Mouse (Mus musculus) adrenal gland, adult 18-20 months (tissue): ENCODE measurements around the gene Rxra. TPM values are rescaled to one million over a fixed set of nuclear protein-coding genes. Genes with fewer than 3 reads are reported as not detected.

ENCODE experiments used
- DNase-seq, 2 experiments: peaks; one replicate each; pipeline ENCODE4 v3.0.0; 2021 to 2022; ENCODE audit warnings: low spot score in 2 of 2
- long read RNA-seq, 2 experiments: library from polyadenylated mRNA; stranded (forward); transcript quantifications; one replicate each; pipeline ENCODE4 v2.0.0; 2021
- total RNA-seq, 2 experiments: library from RNA; stranded (reverse); gene quantifications; 1 replicate in 1 of 2; 2 replicates in 1 of 2; pipeline ENCODE4 v1.2.3; 2021

The Rxra gene
- total RNA-seq: 10 to 100 TPM; 52.1 to 52.6 TPM
- long read RNA-seq, experiment 1, full-length matches to known transcripts: 30 of 49 reads
- long read RNA-seq, experiment 1, partial matches to known transcripts: 7 of 49 reads
- long read RNA-seq, experiment 1, other reads (novel, unspliced or antisense): 12 of 49 reads
- long read RNA-seq, experiment 2, full-length matches to known transcripts: 8 of 47 reads
- long read RNA-seq, experiment 2, partial matches to known transcripts: 5 of 47 reads
- long read RNA-seq, experiment 2, other reads (novel, unspliced or antisense): 34 of 47 reads

DNA sequence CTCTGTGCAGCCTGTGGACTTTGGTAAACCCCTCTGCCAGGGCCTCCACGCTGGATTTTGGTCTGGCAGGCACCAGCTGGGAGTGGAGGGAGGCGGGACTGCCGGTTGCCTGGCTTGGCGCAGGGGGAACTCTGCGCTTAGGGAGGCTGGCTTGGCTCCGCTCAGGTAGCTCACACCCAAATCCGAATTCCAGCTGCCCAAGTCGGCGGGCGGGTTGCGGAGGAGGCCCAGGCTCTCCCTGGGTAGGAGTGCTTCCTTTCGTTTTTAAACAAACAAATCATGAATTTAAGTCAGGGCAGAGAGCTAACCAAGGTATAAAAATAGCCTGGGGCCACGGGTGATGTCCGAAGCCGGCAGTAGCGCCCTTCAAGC, at the start of gene Rxra:
Gene Rxra (plus strand): TSS at position 335 of the 372 bp plus-strand sequence.
- peak; percentile 40 to 54 for DNase-seq

DNA sequence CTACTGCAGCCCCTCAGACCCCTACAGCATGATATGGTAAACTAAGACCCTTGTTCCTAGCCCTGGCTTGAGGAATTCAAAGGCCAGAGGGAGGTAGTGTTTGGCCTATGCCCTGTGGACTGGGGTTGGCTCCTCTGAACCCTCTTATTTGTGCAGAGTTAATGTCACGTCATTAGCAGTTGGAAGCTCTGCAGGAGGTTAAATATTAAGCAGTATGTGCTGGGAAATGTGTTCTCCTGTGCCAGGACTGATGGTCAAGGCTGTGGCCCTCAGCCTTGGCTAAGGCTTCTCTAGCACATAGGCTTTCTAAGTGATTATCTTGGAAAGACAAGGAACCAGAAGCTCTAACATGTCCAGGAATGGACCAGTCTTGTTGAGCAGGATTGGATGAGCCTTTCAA, 49.6 kb upstream of the Rxra start:
- DNase-seq: no peak

DNA sequence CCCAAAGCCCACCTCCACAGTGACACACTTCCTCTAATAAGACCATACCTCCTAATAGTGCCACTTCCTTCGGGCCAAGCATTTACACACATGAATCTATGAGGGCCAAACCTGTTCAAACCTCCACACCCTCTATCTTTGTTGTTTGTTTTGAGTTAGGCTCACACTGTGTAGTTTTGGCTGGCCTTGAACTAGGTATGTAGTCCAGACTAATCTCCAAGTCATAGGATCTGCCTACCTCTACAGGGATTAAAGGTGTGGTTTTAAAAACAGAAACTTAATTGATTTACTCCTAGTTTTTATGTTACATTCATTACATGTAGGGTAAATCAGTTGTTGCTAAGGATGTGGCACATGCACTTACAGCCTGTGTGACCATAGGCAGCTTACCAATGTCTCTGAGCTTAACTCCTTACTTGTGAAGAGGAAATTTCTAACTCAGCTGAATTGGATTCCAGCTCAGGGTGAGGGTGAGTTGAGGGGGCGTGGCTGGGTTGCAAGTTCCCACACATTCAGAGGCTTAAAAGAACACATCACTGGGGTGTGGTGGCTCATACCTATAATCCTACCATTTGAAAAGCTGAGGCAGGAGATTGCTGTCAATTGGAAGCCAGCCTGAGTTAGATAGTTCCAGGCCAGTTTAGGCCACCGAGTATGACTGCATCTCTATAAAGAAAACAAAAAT, 45.5 kb upstream of the Rxra start:
- no peak for DNase-seq

GRCm38 (mm10) chr2:27633471-27633870, 42.8 kb upstream of the Rxra start:
- DNase-seq: no peak

DNA sequence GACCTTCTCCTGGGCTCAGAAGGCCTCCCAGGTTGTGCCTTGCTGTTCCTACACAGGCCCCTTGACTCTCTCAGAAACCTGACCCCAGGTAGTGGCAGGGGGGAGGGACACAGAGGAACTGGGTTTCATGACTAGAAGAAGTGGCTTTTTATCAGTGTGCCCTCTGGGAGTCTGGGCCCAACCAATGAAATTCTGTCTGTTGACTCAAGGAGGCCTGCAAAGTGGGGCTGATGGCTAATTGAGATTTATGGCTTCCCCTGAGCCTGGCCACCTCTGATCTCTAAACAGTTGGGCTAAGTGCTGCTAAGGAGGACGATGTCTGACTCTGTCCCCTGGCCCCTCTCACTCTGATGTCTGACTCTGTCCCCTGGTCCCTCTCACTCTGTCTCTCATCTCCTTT, 42.2 kb upstream of the Rxra start:
- DNase-seq: no peak

GRCm38 (mm10) chr2:27635147-27635738, 41.0 kb upstream of the Rxra start:
- no peak for DNase-seq

- no peak for DNase-seq
Observed at GRCm38 (mm10) chr2:27636796-27637195, 39.4 kb upstream of the Rxra start.

- no peak for DNase-seq
Observed at GRCm38 (mm10) chr2:27637281-27637896, 38.9 kb upstream of the Rxra start.

DNA sequence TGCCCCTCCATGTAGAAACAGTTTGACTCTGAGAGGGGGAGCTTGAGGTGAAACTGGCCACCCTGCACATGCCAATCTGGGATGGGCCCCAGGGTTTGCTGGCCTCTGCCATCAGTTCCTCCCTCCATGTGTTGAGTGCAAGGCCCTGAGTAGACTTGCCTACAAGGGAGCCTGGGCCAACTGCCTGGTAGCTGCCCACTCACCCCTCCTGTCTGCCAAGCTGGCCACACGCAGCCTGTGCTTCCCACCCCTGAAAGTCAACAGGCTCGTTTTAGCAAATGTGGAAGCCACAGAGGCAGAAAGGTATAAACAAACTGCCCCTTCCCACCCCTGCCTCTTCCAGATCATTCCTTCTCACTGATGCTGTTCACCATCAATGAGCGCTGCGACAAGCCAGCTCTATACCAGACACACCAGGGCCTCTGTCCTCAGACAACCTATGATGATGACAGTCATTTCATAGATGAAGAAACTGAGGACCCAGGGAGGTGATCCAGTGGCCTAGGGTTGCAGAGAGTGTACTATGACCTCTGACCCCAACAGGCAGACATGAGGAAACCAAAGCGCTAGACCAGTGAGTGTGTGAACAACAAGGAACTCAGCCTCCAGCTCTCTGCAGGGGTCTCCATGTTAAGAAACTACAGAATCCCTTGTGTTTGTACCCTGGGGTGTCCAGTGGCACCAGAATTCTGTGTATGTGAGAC, 36.5 kb upstream of the Rxra start:
- no peak for DNase-seq

GRCm38 (mm10) chr2:27640900-27641479, 35.2 kb upstream of the Rxra start:
- no peak for DNase-seq

- DNase-seq: no peak
Observed at GRCm38 (mm10) chr2:27644547-27645120, 31.6 kb upstream of the Rxra start.

DNA sequence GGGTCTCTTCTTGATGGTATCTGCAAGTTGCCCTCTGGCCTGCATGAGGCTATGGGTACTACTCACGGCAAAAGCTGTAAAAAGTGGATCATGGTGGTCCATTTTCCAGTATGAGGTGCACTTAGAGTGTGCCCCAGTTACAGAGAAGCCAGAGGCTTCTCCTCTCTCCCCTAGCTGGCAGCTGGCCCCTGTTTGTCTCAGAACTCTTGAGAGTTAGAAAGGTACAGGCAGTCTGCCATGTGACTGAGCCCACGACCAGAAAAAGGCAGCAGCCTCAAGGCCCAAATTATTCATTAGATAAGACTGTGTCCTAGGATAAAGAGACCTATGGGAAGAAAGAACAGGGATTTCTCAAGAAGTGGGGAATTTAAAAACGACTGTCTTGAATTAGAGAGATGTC, 30.8 kb upstream of the Rxra start:
- DNase-seq: no peak

GRCm38 (mm10) chr2:27649862-27650661, 26.2 kb upstream of the Rxra start:
- no peak for DNase-seq

- DNase-seq: no peak
Observed at GRCm38 (mm10) chr2:27650991-27651390, 25.2 kb upstream of the Rxra start.

GRCm38 (mm10) chr2:27653496-27654030, 22.7 kb upstream of the Rxra start:
- DNase-seq: peak; percentile 58 to 60

GRCm38 (mm10) chr2:27654321-27655232, 21.7 kb upstream of the Rxra start:
- no peak for DNase-seq

- no peak for DNase-seq
Observed at GRCm38 (mm10) chr2:27656576-27656975, 19.7 kb upstream of the Rxra start.

DNA sequence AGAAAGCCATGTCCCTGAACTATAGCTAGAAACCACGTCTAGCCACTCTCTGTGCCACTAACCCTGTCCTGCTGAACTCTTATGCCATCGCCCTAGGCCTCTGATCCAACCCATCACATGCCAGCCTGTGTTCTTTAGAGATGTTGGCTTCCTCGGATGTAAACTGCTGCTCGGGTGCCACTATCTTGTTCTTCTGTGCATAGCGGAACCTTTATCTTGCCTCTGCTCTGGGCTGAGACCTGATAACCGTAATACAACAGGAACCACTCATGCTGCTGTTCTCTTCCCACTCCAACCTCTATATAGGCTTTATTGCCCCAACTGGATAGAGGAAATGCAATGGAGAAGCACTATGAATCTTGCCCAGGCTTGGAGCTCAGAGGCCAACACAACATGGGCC, 11.0 kb upstream of the Rxra start:
- DNase-seq: no peak
